Mouse (Mus musculus) kidney, adult 2 months (tissue): Measurements from ENCODE around the gene Ifnk.

Source experiments
- CTCF ChIP-seq: fragments of 200-500 bp; conservative IDR thresholded peaks from 2 replicates; pipeline ENCODE4 v1.5.1; 2011; ENCODE audit warnings: low read depth, mild to moderate bottlenecking, control low read depth, low read length, moderate library complexity, mixed read lengths; ENCODE audit not compliant: insufficient read depth, insufficient read length
- POLR2A ChIP-seq: fragments of 200-500 bp; IDR thresholded peaks from one replicate; pipeline ENCODE4 v1.6.1; 2011; ENCODE audit warnings: low read depth, low read length, control low read depth

DNA sequence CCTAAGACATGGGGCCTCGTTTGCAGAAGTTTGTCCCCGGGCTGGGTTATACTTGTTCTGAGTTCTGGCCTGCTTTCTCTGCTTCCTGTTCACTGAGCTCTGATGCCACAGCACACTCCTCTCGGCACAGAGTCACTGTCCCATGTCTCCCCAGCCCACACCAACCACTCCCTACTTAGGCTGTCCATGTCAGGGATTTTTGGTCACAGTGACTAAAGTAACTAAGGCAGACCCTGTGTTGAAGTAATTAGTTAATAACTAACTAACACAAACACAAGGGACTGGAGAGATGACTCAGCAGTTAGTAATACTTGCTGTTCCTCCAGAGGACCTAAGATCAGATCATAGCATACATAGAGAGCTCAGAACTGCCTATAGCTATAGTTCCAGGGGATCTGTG is 14.1 kb downstream of the Ifnk start:
- no peak for TF ChIP-seq CTCF
- TF ChIP-seq POLR2A: no peak
